Comparison of ENCODE assay signal across 10 mouse cellular contexts in the genomic region with DNA sequence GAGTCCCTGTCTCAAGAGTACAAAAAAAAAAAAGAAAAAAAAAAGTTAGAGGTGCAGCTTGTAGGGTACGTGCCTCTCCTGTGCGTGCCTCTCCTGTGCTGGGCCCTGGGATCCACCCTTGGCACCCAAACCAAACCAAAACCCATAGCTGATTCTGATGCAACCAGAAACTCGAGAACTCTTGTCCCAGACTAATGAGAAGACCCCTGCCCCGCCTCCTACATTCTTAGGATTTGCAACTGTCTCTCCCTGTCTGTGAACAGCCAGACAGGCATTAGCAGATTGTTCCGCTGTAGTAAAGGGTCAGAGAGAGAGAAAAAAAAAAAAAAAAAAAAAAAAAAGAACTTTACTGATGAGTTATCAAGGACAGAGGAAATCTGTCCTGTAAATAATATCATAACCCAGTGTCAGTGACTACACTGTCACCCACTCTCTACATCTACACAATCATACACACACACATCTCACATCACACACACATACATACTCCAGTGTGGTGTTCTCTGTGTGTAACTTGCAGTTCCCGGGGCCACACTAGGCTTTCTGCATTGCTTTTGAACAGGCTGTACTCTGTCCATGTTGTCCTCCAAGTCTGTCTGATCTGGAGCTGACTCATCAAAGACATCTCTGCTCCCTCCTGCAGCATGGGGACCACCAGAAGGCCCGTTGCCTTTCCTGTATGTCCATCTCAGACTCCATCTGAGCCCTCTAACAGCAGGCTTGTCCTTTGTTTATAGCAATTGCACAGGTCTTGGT. TPM values are rescaled to one million over a fixed set of nuclear protein-coding genes. Genes with fewer than 3 reads are reported as not detected.
DNase-seq lines count a peak whose midpoint lies in the region; ATAC-seq lines count a peak whose summit lies in the region.
"Had no signal": no experiment of that assay in that cellular context is flagged by ENCODE, and none has a peak within 500 bp of the region (broad histone marks: within the 10 kb centered on the region; RNA-seq: fewer than 3 reads in every experiment).

No protein-coding gene starts in this region.

- ATAC-seq in embryonic facial prominence, embryonic 13.5 days (ENCODE audit: insufficient number of reproducible peaks, insufficient read depth, low FRiP score, low TSS enrichment, low read depth): 0 out of 2 replicates have a peak, but pooled peaks have one; percentile 11
- peak; percentile 52; the same call in 1 of the 2 replicates for ATAC-seq in limb, embryonic 13.5 days (ENCODE audit: low FRiP score, low read depth)
- ATAC-seq in CD4-positive, CD25-positive, alpha-beta regulatory T cell, adult 4 months: no peak

- WGBS in embryonic facial prominence, embryonic 13.5 days: 4% methylated on average over 7 of the region's 7 CpGs
- WGBS in limb, embryonic 13.5 days: 9% methylated on average over 7 of the region's 7 CpGs

- peaks cover 54% of the 10 kb centered on the region for H3K4me1 ChIP-seq in embryonic facial prominence, embryonic 13.5 days
- peaks cover 53% of the 10 kb centered on the region for H3K4me1 ChIP-seq in limb, embryonic 13.5 days

- no peaks in the 10 kb centered on the region for H3K27me3 ChIP-seq in embryonic facial prominence, embryonic 13.5 days
- H3K27me3 ChIP-seq in limb, embryonic 13.5 days: no peaks in the 10 kb centered on the region

- H3K9ac ChIP-seq in embryonic facial prominence, embryonic 13.5 days: peak overlapping the region; percentile 17; the same call in 1 of the 2 replicates
- peak overlapping the region; percentile 19; the same call in 1 of the 2 replicates for H3K9ac ChIP-seq in limb, embryonic 13.5 days

- no peak overlapping the region for H3K4me3 ChIP-seq in embryonic facial prominence, embryonic 13.5 days
- H3K4me3 ChIP-seq in limb, embryonic 13.5 days: no peak overlapping the region
- H3K4me3 ChIP-seq: erythroblast, embryonic 14.5 days had no signal

- peak overlapping the region; percentile 93 for H3K27ac ChIP-seq in embryonic facial prominence, embryonic 13.5 days
- peak overlapping the region; percentile 93 for H3K27ac ChIP-seq in limb, embryonic 13.5 days

- intact Hi-C loops in left cerebral cortex, postnatal 10 days (cut with DNase I): loop anchor here (5.0 kb wide), 1 partner anchor 94 kb away; a partner anchor contains a TSS

- H3K36me3 ChIP-seq in embryonic facial prominence, embryonic 13.5 days: no peaks in the 10 kb centered on the region
- no peaks in the 10 kb centered on the region for H3K36me3 ChIP-seq in limb, embryonic 13.5 days

- H3K9me3 ChIP-seq in embryonic facial prominence, embryonic 13.5 days: no peaks in the 10 kb centered on the region
- no peaks in the 10 kb centered on the region for H3K9me3 ChIP-seq in limb, embryonic 13.5 days

- peak; percentile 49 for DNase-seq in kidney, postnatal 10 days
- DNase-seq in kidney, adult 18-20 months: no peak
- peak; percentile 67 for DNase-seq in retina, embryonic 14.5 days (ENCODE audit: low spot score)
- no peak for DNase-seq in adrenal gland, adult 8-10 months
- DNase-seq in left cerebral cortex, postnatal 10 days (ENCODE audit: extremely low spot score in 1 of 2, low spot score in 2 of 2): no peak

- peak overlapping the region; percentile 42 for H3K4me2 ChIP-seq in embryonic facial prominence, embryonic 13.5 days
- peak overlapping the region; percentile 48 for H3K4me2 ChIP-seq in limb, embryonic 13.5 days (replicated peaks)

RNA-seq across cellular contexts. Expression of a gene that starts 19.6 kb away (rescaled TPM):
- 2.1 and 2.8 TPM in 2 replicates for polyA plus RNA-seq in embryonic facial prominence, embryonic 13.5 days (2015; fragmentation: Nextera tagmentation; extraction: Ambion mirVana)
- 7.0 and 7.4 TPM in 2 replicates for polyA plus RNA-seq in limb, embryonic 13.5 days (2015; fragmentation: Nextera tagmentation; extraction: Ambion mirVana)
- total RNA-seq in adrenal gland, adult 8-10 months (2022): 1 to 10 TPM; 4.6 to 8.5 (median 5.7) TPM
- not detected for polyA plus RNA-seq in CD4-positive, CD25-positive, alpha-beta regulatory T cell, adult 4 months (2017; shearing (Covaris generic))
- not detected for total RNA-seq in left cerebral cortex, postnatal 10 days (2021)
- total RNA-seq: megakaryocyte progenitor cell, adult 5-6 weeks had no signal
- polyA plus RNA-seq: erythroblast, embryonic 14.5 days had no signal

RNA-seq across cellular contexts. Expression of a gene that starts 35.6 kb away (rescaled TPM):
- polyA plus RNA-seq in embryonic facial prominence, embryonic 13.5 days (2015; fragmentation: Nextera tagmentation; extraction: Ambion mirVana): 49.2 and 50.9 TPM in 2 replicates
- polyA plus RNA-seq in limb, embryonic 13.5 days (2015; fragmentation: Nextera tagmentation; extraction: Ambion mirVana): 47.2 and 49.0 TPM in 2 replicates
- 10 to 100 TPM; 38.0 to 61.1 (median 44.6) TPM for total RNA-seq in adrenal gland, adult 8-10 months (2022)
- 10 to 100 TPM; 17.4 to 26.6 TPM for polyA plus RNA-seq in CD4-positive, CD25-positive, alpha-beta regulatory T cell, adult 4 months (2017; shearing (Covaris generic))
- total RNA-seq in left cerebral cortex, postnatal 10 days (2021): 10 to 100 TPM; 36.8 to 39.7 TPM

RNA-seq across cellular contexts. Expression of a gene that starts 43.2 kb away (rescaled TPM):
- 86.0 and 102 TPM in 2 replicates for polyA plus RNA-seq in embryonic facial prominence, embryonic 13.5 days (2015; fragmentation: Nextera tagmentation; extraction: Ambion mirVana)
- polyA plus RNA-seq in limb, embryonic 13.5 days (2015; fragmentation: Nextera tagmentation; extraction: Ambion mirVana): 88.5 and 89.8 TPM in 2 replicates
- 1 to 10 TPM; 5.5 to 8.7 (median 7.0) TPM for total RNA-seq in adrenal gland, adult 8-10 months (2022)
- 1 to 10 TPM; 4.4 to 5.1 TPM for polyA plus RNA-seq in CD4-positive, CD25-positive, alpha-beta regulatory T cell, adult 4 months (2017; shearing (Covaris generic))
- 10 to 100 TPM in 1 of 2 experiments, 1 to 10 TPM in 1; 9.9 to 14.9 TPM for total RNA-seq in left cerebral cortex, postnatal 10 days (2021)
- polyA plus RNA-seq: erythroblast, embryonic 14.5 days had no signal

Comparison
In these comparisons a context has a peak if more than half of its experiments do, and no peak if none do; other contexts are left out.
1. DNase-seq: peak in kidney, postnatal 10 days (single experiment) and retina, embryonic 14.5 days (single experiment); none in kidney, adult 18-20 months (single experiment), adrenal gland, adult 8-10 months (single experiment) and left cerebral cortex, postnatal 10 days (0 of 2).
2. RNA of a gene that starts 43.2 kb away (polyA plus RNA-seq): 86.0 to 102 TPM in embryonic facial prominence, embryonic 13.5 days and 88.5 to 89.8 TPM in limb, embryonic 13.5 days; 4.4 to 5.1 TPM in CD4-positive, CD25-positive, alpha-beta regulatory T cell, adult 4 months; every median in the first group is over 10 times any median in the second.